Mouse (Mus musculus) frontal cortex, adult (tissue): ENCODE results near the gene Prkch.
A peak's percentile ranks its signal among the peaks of the same experiment; 100 is the strongest.

ENCODE experiments used
- ATAC-seq: cut with Nextera tagmentation; 2 replicates; pipeline ENCODE4 v1.9.2; 2017; ENCODE audit warnings: mild to moderate bottlenecking, moderate library complexity, mixed read lengths; ENCODE audit not compliant: low TSS enrichment

Prkch gene

DNA sequence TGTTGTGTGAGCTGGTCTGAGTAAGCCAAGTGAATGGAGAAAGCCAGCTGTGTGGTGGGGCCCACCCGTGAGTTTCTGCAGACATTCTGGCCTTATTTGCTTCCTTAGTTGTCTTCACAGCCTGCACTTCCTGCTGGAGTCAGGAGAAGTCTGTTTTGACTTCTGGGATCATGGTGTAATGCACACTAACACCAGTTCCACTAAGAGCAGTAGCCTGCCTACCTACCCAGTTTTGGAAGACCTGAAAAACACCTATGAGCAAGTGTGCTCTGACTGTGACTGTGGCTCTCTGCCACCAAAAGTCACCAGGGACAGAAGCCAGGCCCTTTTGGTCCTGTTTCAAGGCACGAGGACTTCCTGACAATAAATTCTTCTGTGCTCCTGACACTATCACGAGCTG lies 216.3 kb downstream of the Prkch start:
- no peak for ATAC-seq

DNA sequence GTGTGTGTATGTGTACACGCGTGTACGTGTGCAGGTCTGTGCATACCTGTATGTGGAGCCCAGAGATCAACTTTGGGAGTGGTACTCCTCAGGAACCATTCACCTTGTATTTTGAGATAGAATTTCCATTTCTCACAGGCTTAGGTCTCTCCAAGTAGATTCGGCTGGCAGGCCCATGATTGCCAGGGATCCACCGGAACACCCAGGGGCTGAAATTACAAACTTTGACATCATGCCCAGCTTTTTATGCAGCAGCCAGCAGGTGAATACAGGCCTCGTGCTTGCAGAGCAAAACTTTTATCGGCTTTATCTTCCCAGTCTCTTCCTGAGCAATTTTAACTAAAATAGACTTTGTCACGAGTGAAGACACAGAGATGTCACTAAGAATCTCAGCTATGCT lies 217.2 kb downstream of the Prkch start:
- no peak for ATAC-seq

DNA sequence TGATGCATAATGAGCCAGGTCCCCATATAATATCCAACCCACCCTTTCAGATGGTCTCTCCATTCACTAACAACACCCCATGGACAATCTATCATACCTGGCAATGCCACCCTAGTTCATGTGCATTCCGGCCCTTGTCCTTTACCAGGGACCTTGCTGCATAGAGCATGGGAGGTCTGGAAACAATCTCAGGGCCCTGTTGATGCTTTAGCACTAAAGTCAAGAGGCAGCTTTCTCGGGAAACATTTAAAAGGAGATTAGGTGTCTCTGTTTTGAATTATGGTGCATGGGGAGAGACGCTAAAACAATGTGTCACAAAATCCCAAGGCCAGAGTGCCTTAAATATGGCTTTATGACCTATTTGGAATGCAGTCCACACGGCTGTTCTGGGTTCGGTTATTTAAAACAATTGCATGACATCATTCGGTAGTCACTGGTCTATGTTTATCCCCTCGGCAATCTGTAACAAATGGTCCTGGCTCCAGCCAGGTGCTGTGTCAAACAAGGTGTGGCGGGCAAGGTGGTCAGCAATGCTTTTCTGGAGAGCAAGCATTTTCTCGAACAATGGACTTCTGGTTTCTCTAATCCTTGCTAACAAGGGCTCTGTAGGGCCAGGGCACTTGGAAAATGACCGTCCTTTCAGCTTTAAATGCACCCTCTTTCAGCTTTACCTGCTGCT lies 217.9 kb downstream of the Prkch start:
- no peak for ATAC-seq

DNA sequence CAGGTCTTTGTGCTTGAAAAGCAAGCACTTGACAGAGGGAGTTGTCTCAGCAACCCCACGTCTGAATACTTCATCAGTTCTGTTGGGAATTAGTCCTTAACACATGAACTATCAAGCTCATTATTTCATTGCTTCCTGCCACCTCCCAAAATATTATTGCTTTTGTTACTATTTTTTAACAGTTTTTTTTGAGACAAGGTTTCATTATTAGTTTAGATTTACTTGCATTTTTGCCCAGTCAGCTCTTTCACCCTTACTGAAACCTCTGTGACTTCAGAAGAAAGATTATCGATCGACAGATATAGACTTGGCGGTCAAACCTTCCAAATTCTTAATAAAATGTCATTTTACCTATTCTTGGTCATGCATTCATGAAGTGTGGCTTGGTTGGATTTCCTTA lies 219.3 kb downstream of the Prkch start:
- ATAC-seq: no peak

DNA sequence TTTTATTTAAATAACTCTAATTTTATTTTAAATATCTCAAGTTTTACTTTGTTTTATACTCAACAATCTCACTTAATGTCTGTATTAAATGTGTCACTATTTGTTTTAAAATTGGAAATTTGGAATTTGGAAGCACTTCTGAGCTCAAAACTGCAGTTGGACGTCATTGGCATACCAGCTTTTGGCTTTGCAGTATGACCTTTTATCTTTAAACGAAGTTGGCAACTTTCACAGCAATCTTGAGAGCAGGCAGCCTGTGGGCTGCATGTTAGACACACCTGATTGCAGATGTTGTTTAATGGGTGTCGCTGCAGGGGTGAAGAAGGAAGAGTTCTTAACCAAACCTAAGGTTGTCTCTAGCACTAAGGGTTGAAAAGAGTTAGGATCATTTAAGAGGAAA lies 220.9 kb downstream of the Prkch start:
- no peak for ATAC-seq

GRCm38 (mm10) chr12:73806003-73806402 lies 221.4 kb downstream of the Prkch start:
- ATAC-seq: no peak

GRCm38 (mm10) chr12:73807228-73807627 lies 222.6 kb downstream of the Prkch start:
- no peak for ATAC-seq

DNA sequence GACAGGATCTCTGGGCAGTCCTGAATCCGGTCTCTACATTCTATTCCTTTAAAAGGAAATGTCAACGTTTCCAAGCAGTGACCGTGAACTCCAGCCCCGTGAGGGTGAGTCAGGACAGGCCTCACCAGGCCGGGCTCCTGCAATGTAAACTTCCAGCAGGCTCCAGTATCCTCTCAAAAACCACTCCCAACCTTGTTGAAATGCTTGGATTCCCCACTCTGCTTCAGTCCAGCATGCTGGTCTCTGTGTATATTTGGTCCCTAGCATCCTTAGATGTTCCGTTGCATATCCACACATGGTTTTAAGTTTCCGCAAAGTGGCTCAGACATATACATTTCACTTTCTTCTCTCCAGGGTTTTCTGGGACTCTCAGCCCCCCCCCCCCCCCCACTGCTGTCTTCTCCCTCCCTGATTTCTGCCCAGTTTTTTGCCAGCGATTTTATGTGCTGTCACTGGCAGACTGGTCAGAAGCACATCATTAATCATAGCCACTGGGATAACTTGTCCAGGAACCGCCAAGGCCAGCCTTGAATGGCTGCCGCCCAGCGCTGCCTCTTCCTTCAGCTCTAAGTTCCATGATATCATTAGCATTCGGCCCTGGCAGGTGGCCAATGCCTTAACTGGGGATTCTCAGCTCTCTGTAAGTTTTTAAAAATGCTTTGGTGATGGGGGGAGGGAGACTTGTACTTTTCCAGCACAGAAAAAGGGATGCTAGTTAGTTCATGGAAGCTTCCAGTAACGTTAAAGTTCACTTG lies 225.6 kb downstream of the Prkch start:
- peak; percentile 57; the same call in 1 of the 2 replicates for ATAC-seq

DNA sequence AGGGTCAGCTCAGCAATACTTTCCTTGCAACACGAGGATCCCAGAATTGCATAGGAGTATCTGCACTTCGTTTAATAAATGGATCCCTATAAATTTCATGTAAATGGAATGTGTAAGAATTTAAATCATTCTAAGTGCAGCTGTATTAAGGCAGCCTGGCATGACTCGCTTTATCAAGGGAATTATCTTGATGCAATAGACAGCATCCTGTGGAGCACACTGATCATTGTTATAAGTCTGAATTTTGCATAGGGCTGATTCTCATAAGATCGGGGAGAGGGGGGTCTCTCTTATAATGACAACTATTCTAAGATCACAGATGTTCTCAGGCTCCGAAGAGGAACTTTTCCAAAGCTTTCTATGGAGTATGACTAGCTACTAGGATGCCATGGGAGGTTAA lies 226.3 kb downstream of the Prkch start:
- ATAC-seq: no peak

- ATAC-seq: no peak
Measured at GRCm38 (mm10) chr12:73812198-73812597, 227.6 kb downstream of the Prkch start.

DNA sequence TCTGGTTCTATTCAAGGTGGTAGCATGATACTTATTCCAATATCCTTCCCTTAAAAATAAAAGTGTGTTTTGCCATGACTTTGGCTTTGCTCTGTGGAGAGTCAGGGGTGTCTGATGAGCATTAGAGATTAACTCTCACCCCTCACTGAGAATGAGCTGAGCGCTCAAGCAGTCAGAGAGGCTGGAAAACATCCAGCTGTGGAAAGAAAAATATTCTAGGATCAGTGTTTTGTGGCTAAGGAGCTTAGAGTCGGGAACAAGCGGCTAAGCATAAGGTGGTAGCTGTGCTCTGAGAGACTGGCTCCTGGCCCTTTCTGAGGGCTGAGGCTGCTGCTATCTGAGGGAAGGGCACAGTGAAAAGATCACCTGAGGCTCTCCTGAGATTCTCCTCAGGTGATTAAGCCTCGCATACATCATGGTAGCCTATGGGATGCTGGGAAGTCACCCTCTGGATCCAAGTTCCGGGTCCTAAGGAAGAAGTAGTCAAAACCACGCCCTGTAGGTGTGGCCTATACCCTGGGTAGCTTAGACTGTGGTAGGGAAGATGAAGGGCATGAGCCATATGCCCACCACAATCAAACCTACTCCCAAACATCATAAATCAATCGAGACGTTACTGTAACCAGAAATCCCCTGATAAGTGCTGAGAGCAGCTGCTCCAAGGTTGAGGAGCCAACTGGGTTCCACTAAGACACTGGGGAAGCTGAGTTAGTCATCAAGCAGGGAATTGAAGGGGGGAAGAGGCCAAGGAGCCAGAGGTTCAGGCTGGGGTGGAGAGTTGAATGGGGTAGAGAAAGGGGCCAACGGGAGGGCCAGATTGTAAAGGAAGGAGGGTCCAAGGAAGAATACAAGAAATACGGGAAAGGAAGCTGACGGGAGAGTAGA lies 228.7 kb downstream of the Prkch start:
- no peak for ATAC-seq

DNA sequence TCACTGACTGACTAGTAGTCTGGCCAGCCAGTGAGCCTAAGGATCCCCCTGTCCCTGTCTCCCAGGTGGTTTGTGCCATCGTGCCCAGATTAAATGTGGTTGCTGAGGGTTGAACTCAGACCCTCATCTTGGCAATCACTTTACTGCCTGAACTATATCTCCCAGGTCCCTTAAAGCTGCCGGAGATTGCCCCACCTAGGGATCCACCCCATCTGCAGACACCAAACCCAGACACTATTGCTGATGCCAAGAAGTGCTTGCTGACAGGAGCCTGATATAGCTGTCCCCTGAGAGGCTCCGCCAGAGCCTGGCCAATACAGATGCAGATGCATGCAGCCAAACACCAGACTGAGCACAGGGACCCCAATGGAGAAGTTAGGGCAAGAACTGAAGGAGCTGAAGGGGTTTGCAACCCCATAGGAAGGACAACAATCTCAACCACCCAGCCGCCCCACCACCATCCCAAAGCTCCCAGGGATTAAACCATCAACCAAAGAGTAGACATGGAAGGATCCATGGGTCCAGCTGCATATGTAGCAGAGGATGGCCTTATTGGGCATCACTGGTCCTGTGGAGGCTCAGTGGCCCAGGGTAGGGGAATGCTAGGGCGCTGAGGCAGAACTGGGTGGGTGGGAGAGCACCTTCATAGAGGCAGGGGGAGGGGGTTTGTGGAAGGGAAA lies 229.6 kb downstream of the Prkch start:
- ATAC-seq: no peak

DNA sequence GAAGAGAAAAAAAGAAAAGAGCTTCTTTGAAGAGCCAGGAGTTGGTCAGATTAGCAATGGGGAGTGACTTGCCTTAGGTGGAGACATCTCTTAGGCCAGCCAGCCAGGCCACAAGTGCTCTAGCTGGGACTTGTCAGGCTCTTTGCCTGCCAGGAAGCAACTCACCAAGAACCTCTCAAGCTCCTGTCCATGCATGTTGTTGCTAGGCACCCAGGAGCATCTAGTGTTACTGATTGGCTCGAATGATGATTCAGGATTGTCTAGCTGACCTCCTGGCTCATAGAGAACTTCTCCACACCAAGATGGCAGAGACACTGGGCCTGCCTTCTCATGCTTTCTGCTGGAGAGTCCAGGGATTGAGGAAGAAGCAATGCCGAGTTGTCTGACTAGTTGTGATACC lies 230.3 kb downstream of the Prkch start:
- no peak for ATAC-seq

DNA sequence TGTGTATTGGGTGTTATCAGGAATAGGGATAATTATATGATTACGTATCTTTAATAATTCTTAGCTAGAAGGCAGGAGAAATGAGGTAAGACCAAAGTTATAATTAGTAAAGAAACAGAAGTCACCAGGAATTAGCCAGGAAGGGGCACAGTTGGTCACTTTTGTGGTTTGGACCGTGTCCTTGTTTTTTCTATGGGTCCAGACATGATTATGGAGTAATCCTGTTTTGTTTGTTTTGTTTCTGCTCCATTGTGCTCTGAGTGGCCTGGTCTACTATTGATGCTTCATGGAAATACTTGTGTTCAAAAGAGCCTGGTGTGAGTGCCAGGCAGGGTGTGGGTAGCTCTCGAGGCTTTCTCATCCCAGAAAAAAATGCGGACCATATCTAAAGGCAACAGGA lies 230.9 kb downstream of the Prkch start:
- ATAC-seq: no peak

DNA sequence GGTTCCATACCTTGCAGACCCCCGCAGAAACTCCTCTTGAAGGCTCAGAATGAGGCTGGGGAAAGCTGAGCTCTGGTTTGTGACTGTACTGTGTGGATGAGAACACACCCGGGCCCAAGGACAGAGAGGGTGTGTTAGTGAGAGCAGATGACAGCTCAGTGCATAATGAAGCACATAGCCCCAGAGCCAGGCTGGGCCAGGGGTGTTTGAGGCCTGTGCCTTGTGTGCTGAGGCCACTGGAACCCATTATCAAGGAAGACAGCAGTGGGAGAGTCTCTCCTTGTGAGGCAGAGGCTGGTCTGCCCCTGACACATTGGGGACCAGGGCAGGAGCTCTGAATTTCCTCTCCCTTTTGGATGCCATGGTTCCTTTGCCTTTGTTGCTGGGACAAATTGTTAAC lies 231.3 kb downstream of the Prkch start:
- no peak for ATAC-seq

GRCm38 (mm10) chr12:73816866-73817265 lies 232.3 kb downstream of the Prkch start:
- no peak for ATAC-seq

- no peak for ATAC-seq
Measured at GRCm38 (mm10) chr12:73818801-73819200, 234.2 kb downstream of the Prkch start.

GRCm38 (mm10) chr12:73821176-73821575 lies 236.6 kb downstream of the Prkch start:
- ATAC-seq: no peak

DNA sequence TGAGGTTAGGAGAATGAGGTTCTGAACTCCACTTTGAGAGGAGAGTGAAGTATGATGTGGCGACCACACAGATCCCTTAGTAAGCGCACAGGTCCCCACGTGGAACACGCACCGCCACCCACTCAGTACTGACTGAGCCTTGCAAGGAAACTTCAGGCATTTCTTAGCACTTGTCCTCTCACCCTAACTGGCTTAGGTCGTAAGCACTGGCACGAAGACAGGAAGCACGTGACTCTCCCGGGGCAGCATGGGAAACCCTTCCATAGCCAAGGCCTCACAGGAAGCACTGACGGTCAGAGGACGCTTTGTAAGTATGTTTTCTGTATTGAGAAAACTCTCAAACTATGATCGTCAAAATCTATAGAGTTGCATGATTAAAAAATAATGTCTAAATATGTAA lies 237.7 kb downstream of the Prkch start:
- ATAC-seq: no peak

DNA sequence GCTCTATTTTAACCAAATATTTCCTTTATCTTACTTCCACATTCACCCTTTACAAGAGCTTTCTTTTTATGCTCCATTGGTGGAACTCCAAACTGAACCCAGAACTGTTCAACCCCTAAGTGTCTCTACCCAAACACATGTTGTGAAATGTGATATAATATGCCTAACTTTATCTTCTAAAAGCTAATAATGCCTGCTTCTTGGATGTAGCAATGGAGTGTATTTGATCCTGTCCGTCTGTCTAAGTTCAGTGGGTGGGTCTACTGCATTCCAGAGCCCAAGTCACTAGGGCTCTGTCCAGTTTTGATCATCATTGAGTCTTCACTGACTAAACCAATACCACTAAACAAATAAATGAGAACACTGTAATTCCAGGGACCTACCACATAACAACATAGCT lies 240.2 kb downstream of the Prkch start:
- ATAC-seq: no peak
